Mouse (Mus musculus): ENCODE results near the gene Dzip1l. TPM values are rescaled to one million over a fixed set of nuclear protein-coding genes. Genes with fewer than 3 reads are reported as not detected.

Dzip1l gene
- polyA plus RNA-seq, 1 experiment, result 13.5 TPM

DNA sequence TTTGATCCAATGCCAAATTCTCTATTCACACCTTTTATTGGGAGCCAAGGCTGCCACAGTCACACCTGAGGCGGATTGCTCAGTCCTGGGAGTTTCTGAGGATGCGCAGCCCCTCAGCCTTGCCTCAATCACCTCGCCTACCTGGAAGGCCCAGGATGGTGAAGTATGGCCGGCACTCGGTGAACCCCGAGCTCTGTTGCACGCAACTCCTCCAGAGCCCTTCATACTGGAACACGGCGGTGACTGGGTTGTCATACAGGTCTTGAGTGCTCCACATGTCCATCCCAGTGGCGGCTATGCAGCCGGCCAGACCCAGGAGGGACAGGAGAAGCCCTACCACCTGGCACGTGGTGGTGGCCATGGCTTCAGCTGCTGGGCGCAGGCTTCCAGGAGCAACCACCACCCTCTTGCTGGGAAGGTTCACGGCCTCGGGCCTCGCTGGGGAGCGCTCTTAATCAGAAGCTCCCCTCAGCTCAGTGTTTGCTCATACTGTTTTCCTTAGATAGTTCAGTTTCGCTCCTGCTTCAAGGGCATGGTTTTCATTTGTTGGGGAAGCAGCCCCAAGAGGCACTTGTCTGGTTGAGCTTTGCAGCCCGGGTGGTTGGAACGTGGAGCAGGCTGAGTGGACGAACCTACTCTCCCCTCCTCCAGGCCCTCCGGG lies 80.4 kb downstream of the Dzip1l start:
- Histone ChIP-seq H3K36me3 (ENCODE audit: control insufficient read depth, insufficient read depth, low read length, poor library complexity, severe bottlenecking) (no peaks in the 10 kb centered on the region), H3K27ac (ENCODE audit: insufficient read depth, low read length) (no peak overlapping the region), H3K9me3 (replicated peaks; ENCODE audit: control insufficient read depth, insufficient read depth, low read length, poor library complexity, severe bottlenecking) (no peaks in the 10 kb centered on the region), H3K4me3 (ENCODE audit: low read depth, low read length) (no peak overlapping the region), H3K27me3 (ENCODE audit: control insufficient read depth, insufficient read depth, low read length, poor library complexity, severe bottlenecking) (no peaks in the 10 kb centered on the region), H3K9ac (ENCODE audit: low read depth, poor library complexity, severe bottlenecking) (no peak overlapping the region), H3K4me1 (ENCODE audit: control insufficient read depth, insufficient read depth, low read length) (no peaks in the 10 kb centered on the region)
- TF ChIP-seq EP300 (IDR thresholded peaks at IDR 0.05; ENCODE audit: insufficient read depth, low read depth, low read length), result no peak
- no peak for TF ChIP-seq POLR2A (IDR thresholded peaks at IDR 0.05; ENCODE audit: insufficient read depth, low read length)
- no peak for TF ChIP-seq CTCF (IDR thresholded peaks at IDR 0.05; ENCODE audit: low read depth, low read length)

DNA sequence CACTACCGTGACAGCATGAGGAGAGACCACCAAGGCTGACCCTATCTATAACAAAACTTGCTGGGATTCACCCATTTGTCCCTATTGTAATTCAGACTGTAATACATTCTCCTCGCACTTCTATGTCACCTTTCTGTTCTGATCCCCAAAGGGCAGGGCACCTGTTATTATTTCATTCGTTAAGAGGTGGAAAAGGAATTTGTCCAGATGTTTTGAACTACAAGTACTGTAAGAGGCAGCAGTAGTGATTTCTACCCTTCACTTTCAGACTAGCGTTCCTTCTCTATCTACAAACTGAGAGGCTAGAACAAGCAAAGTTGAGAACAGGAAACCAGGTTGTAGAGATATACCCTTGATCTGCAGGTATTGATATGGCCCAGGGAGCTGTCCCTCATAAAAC lies 81.0 kb downstream of the Dzip1l start:
- H3K4me3 ChIP-seq (ENCODE audit: low read depth, low read length), result no peak overlapping the region
- no peak overlapping the region for H3K27ac ChIP-seq (ENCODE audit: insufficient read depth, low read length)
- TF ChIP-seq POLR2A (IDR thresholded peaks at IDR 0.05; ENCODE audit: insufficient read depth, low read length), result no peak
- TF ChIP-seq CTCF (IDR thresholded peaks at IDR 0.05; ENCODE audit: low read depth, low read length), result no peak
- TF ChIP-seq EP300 (IDR thresholded peaks at IDR 0.05; ENCODE audit: insufficient read depth, low read depth, low read length), result no peak

GRCm38 (mm10) chr9:99717134-99717533 lies 87.8 kb downstream of the Dzip1l start, which contains the start of gene Cldn18:
Gene Cldn18 (minus strand): TSS chr9:99717267.
- Histone ChIP-seq H3K27me3 (ENCODE audit: control insufficient read depth, insufficient read depth, low read length, poor library complexity, severe bottlenecking) (no peaks in the 10 kb centered on the region), H3K36me3 (ENCODE audit: control insufficient read depth, insufficient read depth, low read length, poor library complexity, severe bottlenecking) (no peaks in the 10 kb centered on the region), H3K9me3 (replicated peaks; ENCODE audit: control insufficient read depth, insufficient read depth, low read length, poor library complexity, severe bottlenecking) (no peaks in the 10 kb centered on the region), H3K9ac (ENCODE audit: low read depth, poor library complexity, severe bottlenecking) (no peak within 1 kb of the TSS), H3K4me3 (ENCODE audit: low read depth, low read length) (no peak within 1 kb of the TSS), H3K4me1 (ENCODE audit: control insufficient read depth, insufficient read depth, low read length) (no peaks in the 10 kb centered on the region), H3K27ac (ENCODE audit: insufficient read depth, low read length) (no peak within 1 kb of the TSS)
- TF ChIP-seq EP300 (IDR thresholded peaks at IDR 0.05; ENCODE audit: insufficient read depth, low read depth, low read length) (no peak), CTCF (IDR thresholded peaks at IDR 0.05; ENCODE audit: low read depth, low read length) (no peak), POLR2A (IDR thresholded peaks at IDR 0.05; ENCODE audit: insufficient read depth, low read length) (no peak)

More for the DNA sequence above, 81.0 kb downstream of the Dzip1l start:
- Histone ChIP-seq H3K27me3 (ENCODE audit: control insufficient read depth, insufficient read depth, low read length, poor library complexity, severe bottlenecking) (no peaks in the 10 kb centered on the region), H3K9ac (ENCODE audit: low read depth, poor library complexity, severe bottlenecking) (no peak overlapping the region), H3K4me1 (ENCODE audit: control insufficient read depth, insufficient read depth, low read length) (no peaks in the 10 kb centered on the region), H3K9me3 (replicated peaks; ENCODE audit: control insufficient read depth, insufficient read depth, low read length, poor library complexity, severe bottlenecking) (no peaks in the 10 kb centered on the region), H3K36me3 (ENCODE audit: control insufficient read depth, insufficient read depth, low read length, poor library complexity, severe bottlenecking) (no peaks in the 10 kb centered on the region)

Other genes starting within 250 kb of the Dzip1l start
- gene Mras, start 192.1 kb upstream of the Dzip1l start, polyA plus RNA-seq (2011; ENCODE audit: insufficient read depth, insufficient read length, low read depth, missing spikeins), result 6.0 and 7.9 TPM in 2 replicates
- gene Nme9, start 178.0 kb upstream of the Dzip1l start, polyA plus RNA-seq (2011; ENCODE audit: insufficient read depth, insufficient read length, low read depth, missing spikeins), result not detected in 2 replicates
- gene Armc8, start 60.6 kb upstream of the Dzip1l start, polyA plus RNA-seq (2011; ENCODE audit: insufficient read depth, insufficient read length, low read depth, missing spikeins), result 43.8 and 48.2 TPM in 2 replicates
- gene Dbr1, start 53.7 kb upstream of the Dzip1l start, polyA plus RNA-seq (2011; ENCODE audit: insufficient read depth, insufficient read length, low read depth, missing spikeins), result 22.7 and 32.9 TPM in 2 replicates
- not detected in 2 replicates for gene A4gnt, start 17.0 kb upstream of the Dzip1l start, polyA plus RNA-seq (2011; ENCODE audit: insufficient read depth, insufficient read length, low read depth, missing spikeins)
- gene Cldn18, start 87.8 kb downstream of the Dzip1l start, polyA plus RNA-seq (2011; ENCODE audit: insufficient read depth, insufficient read length, low read depth, missing spikeins), result not detected in 2 replicates
- not detected in 2 replicates for gene Sox14, start 246.7 kb downstream of the Dzip1l start, polyA plus RNA-seq (2011; ENCODE audit: insufficient read depth, insufficient read length, low read depth, missing spikeins)

All from ES-Bruce4 (cell line).